Mouse (Mus musculus) spleen, postnatal 4 days (tissue): ENCODE measurements around the gene Col15a1.

Source experiments
- DNase-seq, 2 experiments: peaks; one replicate each; pipeline ENCODE4 v3.0.0; 2022; ENCODE audit warnings: low spot score in 2 of 2

The Col15a1 gene

GRCm38 (mm10) chr4:47230498-47230897, 22.5 kb downstream of the Col15a1 start:
- no peak for DNase-seq

GRCm38 (mm10) chr4:47231322-47231721, 23.4 kb downstream of the Col15a1 start:
- DNase-seq: no peak

- no peak for DNase-seq
Observed at GRCm38 (mm10) chr4:47233192-47233835, 25.4 kb downstream of the Col15a1 start.

- peak; percentile 60 to 89 for DNase-seq
Observed at GRCm38 (mm10) chr4:47234667-47235267, 26.8 kb downstream of the Col15a1 start.

- DNase-seq: no peak
Observed at GRCm38 (mm10) chr4:47235312-47235711, 27.4 kb downstream of the Col15a1 start.

- no peak for DNase-seq
Observed at GRCm38 (mm10) chr4:47236104-47236503, 28.1 kb downstream of the Col15a1 start.

GRCm38 (mm10) chr4:47237220-47237619, 29.3 kb downstream of the Col15a1 start:
- DNase-seq: peak in 1 of 2 experiments; percentile 59

- DNase-seq: no peak
Observed at GRCm38 (mm10) chr4:47239114-47239513, 31.2 kb downstream of the Col15a1 start.

GRCm38 (mm10) chr4:47240901-47241300, 32.9 kb downstream of the Col15a1 start:
- no peak for DNase-seq

- no peak for DNase-seq
Observed at GRCm38 (mm10) chr4:47242127-47242526, 34.2 kb downstream of the Col15a1 start.

- DNase-seq: no peak
Observed at GRCm38 (mm10) chr4:47244651-47245050, 36.7 kb downstream of the Col15a1 start.

- DNase-seq: no peak
Observed at GRCm38 (mm10) chr4:47245621-47246020, 37.7 kb downstream of the Col15a1 start.

GRCm38 (mm10) chr4:47246811-47247210, 38.9 kb downstream of the Col15a1 start:
- DNase-seq: no peak

GRCm38 (mm10) chr4:47247574-47247973, 39.6 kb downstream of the Col15a1 start:
- no peak for DNase-seq

- no peak for DNase-seq
Observed at GRCm38 (mm10) chr4:47249193-47249592, 41.2 kb downstream of the Col15a1 start.

- peak; percentile 81 to 94 for DNase-seq
Observed at GRCm38 (mm10) chr4:47251069-47251468, 43.1 kb downstream of the Col15a1 start.

GRCm38 (mm10) chr4:47251693-47252435, 43.9 kb downstream of the Col15a1 start:
- DNase-seq: no peak

- no peak for DNase-seq
Observed at GRCm38 (mm10) chr4:47252627-47253026, 44.7 kb downstream of the Col15a1 start.

- peak; percentile 75 to 89 for DNase-seq
Observed at GRCm38 (mm10) chr4:47255641-47256040, 47.7 kb downstream of the Col15a1 start.

GRCm38 (mm10) chr4:47258201-47258600, 50.2 kb downstream of the Col15a1 start:
- DNase-seq: no peak

GRCm38 (mm10) chr4:47261049-47261448, 53.1 kb downstream of the Col15a1 start:
- no peak for DNase-seq

- DNase-seq: no peak
Observed at GRCm38 (mm10) chr4:47261919-47262318, 54.0 kb downstream of the Col15a1 start.

GRCm38 (mm10) chr4:47265555-47265954, 57.6 kb downstream of the Col15a1 start:
- DNase-seq: no peak
